Mouse (Mus musculus) ES-E14 (cell line): Measurements from ENCODE around the gene Pck1. TPM values are rescaled to one million over a fixed set of nuclear protein-coding genes. Genes with fewer than 3 reads are reported as not detected.

Experiments
- DNase-seq: peaks from one replicate; pipeline ENCODE4 v3.0.0-alpha.2; 2013; ENCODE audit warnings: low read depth, low spot score
- H3K27ac ChIP-seq: 2 replicates; pipeline ENCODE4 v1.5.1; 2012; ENCODE audit warnings: low read depth, mild to moderate bottlenecking, low read length, moderate library complexity, mixed read lengths; ENCODE audit not compliant: poor library complexity, insufficient read depth, severe bottlenecking
- H3K36me3 ChIP-seq: 2 replicates; pipeline ENCODE4 v1.6.1; 2012; ENCODE audit warnings: mild to moderate bottlenecking, low read length, moderate library complexity, mixed read lengths; ENCODE audit not compliant: control insufficient read depth, poor library complexity, insufficient read depth, severe bottlenecking
- H3K4me1 ChIP-seq, 2 experiments: fragments of 150-350 bp in 1 of 2; sonication (generic) in 1 of 2; 2 replicates each; pipeline ENCODE4 v1.6.1; 2012; ENCODE audit warnings: low read length in 2 of 2, mild to moderate bottlenecking in 1 of 2, mixed read lengths in 1 of 2; ENCODE audit not compliant: control insufficient read depth in 2 of 2, insufficient read depth in 2 of 2, poor library complexity in 1 of 2
- H3K4me3 ChIP-seq, 2 experiments: fragments of 150-350 bp in 1 of 2; sonication (generic) in 1 of 2; 2 replicates each; pipeline ENCODE4 v1.5.1; 2012; ENCODE audit warnings: low read length in 2 of 2, low read depth in 1 of 2, mild to moderate bottlenecking in 1 of 2, mixed read lengths in 1 of 2; ENCODE audit not compliant: insufficient read depth in 1 of 2, poor library complexity in 1 of 2, severe bottlenecking in 1 of 2
- H3K9ac ChIP-seq: 2 replicates; pipeline ENCODE4 v1.6.1; 2012; ENCODE audit warnings: low read depth, mild to moderate bottlenecking, low read length, mixed read lengths; ENCODE audit not compliant: poor library complexity, insufficient read depth, severe bottlenecking
- H3K9me3 ChIP-seq: fragments of 150-350 bp; sonication (generic); 2 replicates; pipeline ENCODE4 v1.6.1; 2012; ENCODE audit warnings: low read depth, mild to moderate bottlenecking, low read length; ENCODE audit not compliant: control insufficient read depth, insufficient read depth
- CHD2 ChIP-seq: IDR thresholded peaks from 2 replicates; pipeline ENCODE4 v1.6.1; 2014; ENCODE audit warnings: mild to moderate bottlenecking, low read depth, low read length, inconsistent platforms
- HCFC1 ChIP-seq: IDR thresholded peaks from 2 replicates; pipeline ENCODE4 v1.6.1; 2012; ENCODE audit warnings: low read length, inconsistent platforms, borderline replicate concordance; ENCODE audit not compliant: insufficient read depth
- MAFK ChIP-seq: IDR thresholded peaks from 2 replicates; pipeline ENCODE4 v1.6.1; 2014; ENCODE audit warnings: mild to moderate bottlenecking, low read depth, low read length, inconsistent platforms; ENCODE audit not compliant: insufficient read depth
- ZC3H11A ChIP-seq: IDR thresholded peaks from 2 replicates; pipeline ENCODE4 v1.6.1; 2012; ENCODE audit warnings: low read depth, mild to moderate bottlenecking, inconsistent platforms, low read length, borderline replicate concordance
- ZNF384 ChIP-seq: IDR thresholded peaks from 2 replicates; pipeline ENCODE4 v1.6.1; 2012; ENCODE audit warnings: low read depth, low read length, inconsistent platforms
- in situ Hi-C, 2 experiments: fragments of 600-800 bp; cut with MboI; formaldehyde crosslinking; loops; one replicate each; pipeline ENCODE4 v1.15.1; 2025; ENCODE audit warnings: low sequenced_read_pairs in 2 of 2, inconsistent platforms in 1 of 2; ENCODE audit not compliant: unreplicated experiment in 2 of 2
- total RNA-seq: library from RNA; depleted of rRNA; stranded (reverse); fragments of 300-350 nt; gene quantifications from 2 replicates; pipeline ENCODE4 v1.2.3, GENCODE M21; 2012

Pck1 gene
- total RNA-seq, 1 experiment = 0.22 TPM

DNA sequence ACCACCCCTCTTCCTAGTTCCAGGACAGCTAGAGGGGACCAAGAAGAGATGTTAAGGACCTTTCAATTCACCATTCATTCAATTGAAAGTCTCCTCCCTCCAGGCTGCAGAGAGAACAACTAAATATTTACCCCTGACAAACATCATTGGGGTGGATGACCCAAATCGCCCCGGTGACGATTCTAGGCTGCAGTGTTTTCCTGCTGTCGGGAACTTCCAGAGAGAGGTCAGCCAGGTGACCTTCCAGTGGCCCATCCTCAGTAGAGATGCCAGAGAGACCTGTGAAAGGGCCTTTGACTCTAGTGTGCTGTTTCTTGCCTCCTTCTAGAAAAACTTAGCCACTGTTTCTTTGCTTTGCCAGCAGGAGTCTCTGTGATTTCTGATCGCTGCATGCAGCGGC is 6.1 kb upstream of the Pck1 start:
- H3K4me3 ChIP-seq = no peak overlapping the region
- H3K9me3 ChIP-seq = no peaks in the 10 kb centered on the region
- in situ Hi-C loops = no loop called here
- no peak overlapping the region for H3K9ac ChIP-seq
- DNase-seq = no peak
- H3K36me3 ChIP-seq = no peaks in the 10 kb centered on the region
- H3K27ac ChIP-seq = no peak overlapping the region
- TF ChIP-seq CHD2 (no peak), ZC3H11A (no peak), MAFK (no peak), HCFC1 (no peak), ZNF384 (no peak)
- no peaks in the 10 kb centered on the region for H3K4me1 ChIP-seq

DNA sequence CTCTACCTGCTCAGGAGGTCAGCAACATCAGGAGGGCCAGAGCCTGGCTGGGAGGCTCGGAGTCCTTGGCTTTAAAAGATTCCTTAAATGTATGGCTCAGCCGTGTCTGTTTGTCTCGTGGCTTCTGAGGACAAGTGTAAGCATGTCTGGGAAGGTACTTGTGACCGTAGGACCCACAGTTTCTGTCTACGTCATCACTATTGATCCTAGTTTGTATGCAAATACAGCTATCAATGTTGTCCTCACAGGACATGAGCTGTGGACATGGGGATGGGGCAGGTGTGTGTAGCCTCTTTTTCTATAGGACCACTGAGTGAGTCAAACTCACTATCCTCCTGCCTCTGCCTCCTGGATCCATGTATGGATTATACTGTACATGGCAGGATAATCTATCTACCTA is 4.8 kb upstream of the Pck1 start:
- in situ Hi-C loops = no loop called here
- TF ChIP-seq ZC3H11A (no peak), CHD2 (no peak), MAFK (no peak), HCFC1 (no peak), ZNF384 (no peak)
- Histone ChIP-seq H3K9me3 (no peaks in the 10 kb centered on the region), H3K9ac (no peak overlapping the region), H3K4me1 (no peaks in the 10 kb centered on the region), H3K36me3 (no peaks in the 10 kb centered on the region), H3K4me3 (no peak overlapping the region), H3K27ac (no peak overlapping the region)
- DNase-seq = no peak

DNA sequence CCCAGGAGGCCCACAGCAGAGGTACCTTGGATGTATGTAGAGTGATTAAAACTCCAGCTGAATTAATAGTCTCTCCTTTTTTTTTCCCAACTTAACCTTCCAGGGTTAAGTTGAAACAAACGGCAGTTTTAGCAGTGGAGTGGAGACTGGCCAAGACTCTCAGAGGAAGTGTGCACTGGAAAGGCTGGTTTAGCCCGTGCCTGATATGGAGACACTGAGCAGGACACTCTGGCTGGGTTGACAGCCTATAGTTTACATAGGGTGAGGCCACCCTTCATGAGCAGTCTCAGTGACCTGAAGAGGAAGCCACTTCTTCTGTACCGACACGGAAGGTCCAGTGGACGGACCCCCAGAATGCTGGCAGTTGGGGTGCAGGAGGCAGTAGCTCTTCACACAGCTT is 1.5 kb upstream of the Pck1 start:
- H3K36me3 ChIP-seq = no peaks in the 10 kb centered on the region
- DNase-seq = no peak
- H3K9me3 ChIP-seq = no peaks in the 10 kb centered on the region
- TF ChIP-seq ZNF384 = no peak
- no peak for TF ChIP-seq CHD2
- TF ChIP-seq ZC3H11A = no peak
- no peak for TF ChIP-seq MAFK
- no peak for TF ChIP-seq HCFC1
- no peak overlapping the region for H3K9ac ChIP-seq
- H3K4me1 ChIP-seq = no peaks in the 10 kb centered on the region
- H3K4me3 ChIP-seq = no peak overlapping the region
- in situ Hi-C loops = no loop called here
- H3K27ac ChIP-seq = no peak overlapping the region

DNA sequence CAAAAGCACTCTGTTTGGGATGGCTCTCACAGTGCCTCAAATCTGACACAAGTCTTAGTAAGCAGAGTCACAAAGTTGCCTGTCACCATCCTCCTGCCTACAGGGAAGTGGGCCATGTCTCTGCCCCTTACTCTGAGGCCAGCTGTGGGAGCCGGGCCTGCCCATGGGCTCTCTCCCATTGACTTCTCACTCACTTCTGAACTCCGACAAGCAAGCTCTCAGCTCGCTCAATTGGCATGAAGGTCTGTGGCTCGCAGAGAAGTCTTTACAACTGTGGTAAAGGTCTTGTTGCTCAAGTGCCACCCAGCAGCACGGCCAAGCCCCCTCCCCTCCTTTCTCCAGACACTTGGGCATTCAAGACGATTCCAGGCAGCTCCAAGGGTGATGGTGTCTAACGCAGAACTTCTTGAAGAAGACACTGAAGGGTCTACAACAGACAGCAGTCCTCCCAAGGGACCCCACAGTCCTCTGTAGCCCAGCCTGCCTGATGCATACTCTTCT is 1.0 kb upstream of the Pck1 start:
- in situ Hi-C loops = no loop called here
- H3K4me1 ChIP-seq = no peaks in the 10 kb centered on the region
- H3K4me3 ChIP-seq = no peak overlapping the region
- no peak for TF ChIP-seq ZC3H11A
- no peak for TF ChIP-seq CHD2
- no peak for TF ChIP-seq ZNF384
- no peak for TF ChIP-seq HCFC1
- TF ChIP-seq MAFK = no peak
- DNase-seq = no peak
- no peaks in the 10 kb centered on the region for H3K9me3 ChIP-seq
- H3K36me3 ChIP-seq = no peaks in the 10 kb centered on the region
- no peak overlapping the region for H3K27ac ChIP-seq
- no peak overlapping the region for H3K9ac ChIP-seq

DNA sequence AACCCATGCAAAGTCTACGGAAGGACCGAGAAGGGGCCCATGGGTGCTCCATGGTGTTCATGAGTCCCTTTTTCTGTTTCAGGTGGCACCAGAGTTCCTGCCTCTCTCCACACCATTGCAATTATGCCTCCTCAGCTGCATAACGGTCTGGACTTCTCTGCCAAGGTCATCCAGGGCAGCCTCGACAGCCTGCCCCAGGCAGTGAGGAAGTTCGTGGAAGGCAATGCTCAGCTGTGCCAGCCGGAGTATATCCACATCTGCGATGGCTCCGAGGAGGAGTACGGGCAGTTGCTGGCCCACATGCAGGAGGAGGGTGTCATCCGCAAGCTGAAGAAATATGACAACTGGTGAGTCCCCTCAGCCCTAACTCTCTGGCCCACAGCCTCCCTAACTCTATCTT is 418 bp downstream of the Pck1 start:
- DNase-seq = no peak
- in situ Hi-C loops = no loop called here
- H3K4me3 ChIP-seq = no peak overlapping the region
- no peak overlapping the region; the same call in 1 of the 2 replicates for H3K27ac ChIP-seq
- TF ChIP-seq ZC3H11A = no peak
- no peak for TF ChIP-seq ZNF384
- no peaks in the 10 kb centered on the region for H3K9me3 ChIP-seq
- no peaks in the 10 kb centered on the region for H3K36me3 ChIP-seq
- H3K4me1 ChIP-seq = no peaks in the 10 kb centered on the region
- H3K9ac ChIP-seq = no peak overlapping the region
